Mouse (Mus musculus) intestine, embryonic 16.5 days (tissue): ENCODE measurements around the gene Gsto2. TPM values are rescaled to one million over a fixed set of nuclear protein-coding genes. Genes with fewer than 3 reads are reported as not detected.

Experiments used
- ATAC-seq: fragments of 200-750 bp; cut with Nextera tagmentation; 2 replicates; pipeline ENCODE4 v1.8.0; 2017; ENCODE audit warnings: moderate TSS enrichment, moderate library complexity
- H3K27ac ChIP-seq: fragments of 300-500 bp; sonication (generic); 2 replicates; pipeline ENCODE4 v1.5.1; 2014; ENCODE audit warnings: mild to moderate bottlenecking, low read length
- H3K27me3 ChIP-seq: fragments of 300-500 bp; sonication (generic); replicated peaks from 2 replicates; pipeline ENCODE4 v1.6.1; 2014; ENCODE audit warnings: low read length, control low read depth, mixed read lengths; ENCODE audit not compliant: control insufficient read depth, insufficient read depth
- H3K36me3 ChIP-seq: fragments of 300-500 bp; sonication (generic); 2 replicates; pipeline ENCODE4 v1.6.1; 2014; ENCODE audit warnings: low read length, control low read depth; ENCODE audit not compliant: control insufficient read depth, insufficient read depth
- H3K4me1 ChIP-seq: fragments of 300-500 bp; sonication (generic); 2 replicates; pipeline ENCODE4 v1.6.1; 2014; ENCODE audit warnings: low read length, control low read depth, mixed read lengths; ENCODE audit not compliant: control insufficient read depth, insufficient read depth
- H3K4me2 ChIP-seq: fragments of 300-500 bp; sonication (generic); 2 replicates; pipeline ENCODE4 v1.6.1; 2014; ENCODE audit warnings: low read depth, low read length, control low read depth
- H3K4me3 ChIP-seq: fragments of 300-500 bp; sonication (generic); 2 replicates; pipeline ENCODE4 v1.5.1; 2014; ENCODE audit warnings: mild to moderate bottlenecking, low read length
- H3K9ac ChIP-seq: fragments of 300-500 bp; sonication (generic); 2 replicates; pipeline ENCODE4 v1.6.1; 2014; ENCODE audit warnings: low read depth, low read length
- H3K9me3 ChIP-seq: fragments of 300-500 bp; sonication (generic); 2 replicates; pipeline ENCODE4 v1.6.1; 2016; ENCODE audit warnings: low read length, control low read depth; ENCODE audit not compliant: control insufficient read depth
- WGBS: fragments of 180-500 bp; shearing (Covaris S2); extraction: QIAGEN DNeasy Blood & Tissue Kit; methylation state at CpG from one replicate; pipeline ENCODE4 v1.1.7; 2014; 5-methylcytosine and 5-hydroxymethylcytosine counted together
- polyA plus RNA-seq: library from polyadenylated mRNA; unstranded; fragments of >200 nt; fragmentation: Nextera tagmentation; extraction: Ambion mirVana; gene quantifications from 2 replicates; pipeline ENCODE4 v1.2.1, GENCODE M21; 2015

The Gsto2 gene
- polyA plus RNA-seq = 0.68 and 1.2 TPM in 2 replicates

GRCm38 (mm10) chr19:47865353-47865947, at the start of gene Gsto2:
Gene Gsto2, plus strand, starts transcription at chr19:47865534.
- H3K9me3 ChIP-seq = no peaks in the 10 kb centered on the region
- peak within 1 kb of the TSS; percentile 89 for H3K27ac ChIP-seq
- peak within 1 kb of the TSS; percentile 67 for H3K4me3 ChIP-seq
- peak within 1 kb of the TSS; percentile 92 for H3K9ac ChIP-seq
- H3K4me2 ChIP-seq = peak within 1 kb of the TSS; percentile 92
- under 1% methylated on average over 49 of the region's 49 CpGs for WGBS
- peak; percentile 100 for ATAC-seq
- H3K4me1 ChIP-seq = no peaks in the 10 kb centered on the region
- H3K36me3 ChIP-seq = peaks cover 12% of the 10 kb centered on the region; the same call in 1 of the 2 replicates
- no peaks in the 10 kb centered on the region for H3K27me3 ChIP-seq

GRCm38 (mm10) chr19:47817692-47818091, 47.6 kb upstream of the Gsto2 start:
- no peaks in the 10 kb centered on the region for H3K36me3 ChIP-seq
- H3K27me3 ChIP-seq = no peaks in the 10 kb centered on the region
- H3K4me1 ChIP-seq = peaks cover 7% of the 10 kb centered on the region; the same call in 1 of the 2 replicates
- no peak for ATAC-seq
- no peak overlapping the region for H3K4me3 ChIP-seq
- no peaks in the 10 kb centered on the region for H3K9me3 ChIP-seq
- no peak overlapping the region for H3K27ac ChIP-seq
- WGBS = 83% methylated on average over 9 of the region's 9 CpGs
- H3K4me2 ChIP-seq = no peak overlapping the region
- H3K9ac ChIP-seq = no peak overlapping the region

- WGBS = 19% methylated on average over 8 of the region's 9 CpGs
- Histone ChIP-seq H3K9ac (no peak overlapping the region), H3K36me3 (no peaks in the 10 kb centered on the region), H3K9me3 (no peaks in the 10 kb centered on the region), H3K27me3 (no peaks in the 10 kb centered on the region), H3K4me2 (no peak overlapping the region), H3K4me1 (peaks cover 7% of the 10 kb centered on the region; the same call in 1 of the 2 replicates), H3K27ac (no peak overlapping the region), H3K4me3 (no peak overlapping the region)
- ATAC-seq = peak; percentile 53
These were observed 44.4 kb upstream of the Gsto2 start for GRCm38 (mm10) chr19:47820832-47821493.

GRCm38 (mm10) chr19:47821494-47821872, 43.9 kb upstream of the Gsto2 start:
- Histone ChIP-seq H3K9me3 (no peaks in the 10 kb centered on the region), H3K36me3 (no peaks in the 10 kb centered on the region), H3K9ac (no peak overlapping the region), H3K4me2 (no peak overlapping the region), H3K27me3 (no peaks in the 10 kb centered on the region), H3K27ac (no peak overlapping the region), H3K4me1 (peaks cover 7% of the 10 kb centered on the region; the same call in 1 of the 2 replicates), H3K4me3 (no peak overlapping the region)
- 0 out of 2 replicates have a peak, but pooled peaks have one; percentile 44 for ATAC-seq
- WGBS = 55% methylated on average over 7 of the region's 7 CpGs

- H3K27ac ChIP-seq = no peak overlapping the region
- no peak overlapping the region for H3K4me3 ChIP-seq
- no peaks in the 10 kb centered on the region for H3K9me3 ChIP-seq
- ATAC-seq = peak; percentile 13; the same call in 1 of the 2 replicates
- H3K4me1 ChIP-seq = peaks cover 7% of the 10 kb centered on the region; the same call in 1 of the 2 replicates
- no peaks in the 10 kb centered on the region for H3K27me3 ChIP-seq
- no peak overlapping the region for H3K9ac ChIP-seq
- no peaks in the 10 kb centered on the region for H3K36me3 ChIP-seq
- whole genome bisulfite sequencing = 19% methylated on average over 8 of the region's 8 CpGs
- no peak overlapping the region for H3K4me2 ChIP-seq
These were observed 43.1 kb upstream of the Gsto2 start for GRCm38 (mm10) chr19:47822143-47822796.

- no peak overlapping the region for H3K9ac ChIP-seq
- H3K4me3 ChIP-seq = no peak overlapping the region
- H3K27ac ChIP-seq = no peak overlapping the region
- no peak for ATAC-seq
- no peaks in the 10 kb centered on the region for H3K9me3 ChIP-seq
- H3K36me3 ChIP-seq = no peaks in the 10 kb centered on the region
- H3K27me3 ChIP-seq = no peaks in the 10 kb centered on the region
- no peak overlapping the region for H3K4me2 ChIP-seq
- peaks cover 7% of the 10 kb centered on the region; the same call in 1 of the 2 replicates for H3K4me1 ChIP-seq
- WGBS = 80% methylated on average over 5 of the region's 5 CpGs
These were observed 41.3 kb upstream of the Gsto2 start for GRCm38 (mm10) chr19:47824026-47824425.

GRCm38 (mm10) chr19:47829913-47830450, 35.4 kb upstream of the Gsto2 start:
- H3K27me3 ChIP-seq = no peaks in the 10 kb centered on the region
- 80% methylated on average over 14 of the region's 14 CpGs for WGBS
- no peak overlapping the region for H3K4me3 ChIP-seq
- H3K4me1 ChIP-seq = no peaks in the 10 kb centered on the region
- no peak overlapping the region for H3K9ac ChIP-seq
- H3K4me2 ChIP-seq = no peak overlapping the region
- H3K36me3 ChIP-seq = no peaks in the 10 kb centered on the region
- ATAC-seq = no peak
- H3K9me3 ChIP-seq = no peaks in the 10 kb centered on the region
- H3K27ac ChIP-seq = no peak overlapping the region

- no peak for ATAC-seq
- WGBS = 90% methylated on average over 8 of the region's 8 CpGs
- Histone ChIP-seq H3K4me1 (no peaks in the 10 kb centered on the region), H3K36me3 (no peaks in the 10 kb centered on the region), H3K27ac (no peak overlapping the region), H3K9me3 (no peaks in the 10 kb centered on the region), H3K27me3 (no peaks in the 10 kb centered on the region), H3K9ac (no peak overlapping the region), H3K4me3 (no peak overlapping the region), H3K4me2 (no peak overlapping the region)
These were observed 34.2 kb upstream of the Gsto2 start for GRCm38 (mm10) chr19:47831111-47831510.

- Histone ChIP-seq H3K9me3 (no peaks in the 10 kb centered on the region), H3K4me2 (no peak overlapping the region), H3K27me3 (no peaks in the 10 kb centered on the region; the same call in 1 of the 2 replicates), H3K4me3 (no peak overlapping the region), H3K9ac (no peak overlapping the region), H3K36me3 (no peaks in the 10 kb centered on the region), H3K27ac (no peak overlapping the region), H3K4me1 (0 out of 2 replicates have a peak, but pooled peaks cover 5% of the 10 kb centered on the region)
- ATAC-seq = no peak
- WGBS = 79% methylated on average over 16 of the region's 16 CpGs
These were observed 33.0 kb upstream of the Gsto2 start for GRCm38 (mm10) chr19:47832316-47832715.
